Mouse (Mus musculus) CH12.LX (cell line): ENCODE data around the gene Dpf1.

Experiments used
- CTCF ChIP-seq, 2 experiments: IDR thresholded peaks in 1 of 2; conservative IDR thresholded peaks in 1 of 2; 2 replicates each; pipeline ENCODE4 v1.5.1; 2011 to 2012; ENCODE audit warnings: low read depth in 2 of 2, low read length in 2 of 2, improper control_type of control experiment in 1 of 2, inconsistent platforms in 1 of 2, mild to moderate bottlenecking in 1 of 2, moderate library complexity in 1 of 2
- E2F4 ChIP-seq: IDR thresholded peaks from 2 replicates; pipeline ENCODE4 v1.6.1; 2011; ENCODE audit warnings: low read depth, low read length, improper control_type of control experiment; ENCODE audit not compliant: insufficient replicate concordance
- EP300 ChIP-seq: IDR thresholded peaks from 2 replicates; pipeline ENCODE4 v1.6.1; 2011; ENCODE audit warnings: low read length, improper control_type of control experiment
- KAT2A ChIP-seq: IDR thresholded peaks from 2 replicates; pipeline ENCODE4 v1.6.1; 2012; ENCODE audit warnings: low read length, improper control_type of control experiment, inconsistent platforms; ENCODE audit not compliant: insufficient replicate concordance
- MAFK ChIP-seq: IDR thresholded peaks from 2 replicates; pipeline ENCODE4 v1.6.1; 2011; ENCODE audit warnings: low read length, improper control_type of control experiment; ENCODE audit not compliant: insufficient replicate concordance
- MAZ ChIP-seq: IDR thresholded peaks from 2 replicates; pipeline ENCODE4 v1.6.1; 2012; ENCODE audit warnings: low read depth, mild to moderate bottlenecking, inconsistent platforms, low read length, improper control_type of control experiment, moderate library complexity
- POLR2A ChIP-seq: IDR thresholded peaks from 2 replicates; pipeline ENCODE4 v1.6.1; 2011; ENCODE audit warnings: low read depth, mild to moderate bottlenecking, improper control_type of control experiment, low read length
- SMC3 ChIP-seq: IDR thresholded peaks from 2 replicates; pipeline ENCODE4 v1.6.1; 2011; ENCODE audit warnings: low read depth, low read length, improper control_type of control experiment
- USF1 ChIP-seq: IDR thresholded peaks from 2 replicates; pipeline ENCODE4 v1.6.1; 2014; ENCODE audit warnings: low read depth, mild to moderate bottlenecking, inconsistent platforms, low read length, improper control_type of control experiment
- USF2 ChIP-seq: conservative IDR thresholded peaks from 2 replicates; pipeline ENCODE4 v1.6.1; 2011; ENCODE audit warnings: low read depth, low read length, improper control_type of control experiment
- ZC3H11A ChIP-seq: IDR thresholded peaks from 2 replicates; pipeline ENCODE4 v1.6.1; 2012; ENCODE audit warnings: low read depth, mild to moderate bottlenecking, inconsistent platforms, low read length, improper control_type of control experiment
- ZMIZ1 ChIP-seq: IDR thresholded peaks from 2 replicates; pipeline ENCODE4 v1.6.1; 2012; ENCODE audit warnings: low read depth, mild to moderate bottlenecking, inconsistent platforms, low read length, improper control_type of control experiment
- ZNF384 ChIP-seq: IDR thresholded peaks from 2 replicates; pipeline ENCODE4 v1.6.1; 2012; ENCODE audit warnings: low read depth, low read length, improper control_type of control experiment, inconsistent platforms

- TF ChIP-seq POLR2A, result peak; percentile 66
- no peak for TF ChIP-seq ZMIZ1
- no peak for TF ChIP-seq ZC3H11A
- TF ChIP-seq CTCF (conservative IDR thresholded peaks at IDR 0.05 in 1 of 2, IDR thresholded peaks at IDR 0.05 in 1 of 2; ENCODE audit: low read depth in 2 of 2, low read length in 2 of 2), result peak in 1 of 2 experiments; percentile 16; a peak in 1 of 4 replicates
- TF ChIP-seq EP300, result no peak
- TF ChIP-seq SMC3, result no peak
- no peak for TF ChIP-seq E2F4
- TF ChIP-seq KAT2A, result no peak
- no peak for TF ChIP-seq MAZ
- no peak for TF ChIP-seq USF2
- no peak for TF ChIP-seq MAFK
- TF ChIP-seq ZNF384, result no peak
- no peak for TF ChIP-seq USF1
Measured at GRCm38 (mm10) chr7:29281201-29282073, 22.3 kb upstream of the Dpf1 start, which contains the start of gene Spint2.
